In the genomic region with DNA sequence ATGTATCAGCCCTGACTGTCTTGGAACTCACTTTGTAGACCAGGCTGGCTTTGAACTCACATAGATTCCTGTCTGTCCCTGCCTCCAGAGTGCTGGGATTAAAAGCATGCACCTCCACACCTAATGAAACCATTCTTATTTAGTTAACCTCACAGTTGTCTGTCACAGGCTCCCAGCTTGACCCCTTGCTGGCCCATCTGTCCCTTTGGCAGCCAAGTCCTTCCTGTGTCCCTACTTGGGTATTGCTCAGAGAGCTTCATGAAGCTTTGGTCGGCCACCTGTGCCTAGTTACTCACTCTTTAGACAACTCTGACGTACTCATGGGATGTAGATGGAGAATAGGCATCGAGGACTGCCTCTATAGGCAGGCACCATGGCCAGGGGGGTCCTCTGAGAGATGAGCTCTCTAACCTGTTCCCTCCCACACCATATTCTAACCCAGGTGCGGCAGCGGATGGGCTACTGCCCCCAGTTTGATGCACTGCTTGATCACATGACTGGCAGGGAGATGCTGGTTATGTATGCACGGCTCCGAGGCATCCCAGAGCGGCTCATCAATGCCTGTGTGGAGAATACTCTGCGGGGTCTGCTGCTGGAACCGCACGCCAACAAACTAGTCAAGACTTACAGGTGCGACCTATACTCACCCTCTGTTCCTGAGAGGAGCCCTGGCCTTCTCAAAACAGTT, we compare ENCODE assay signal across 33 mouse cellular contexts. TPM values are rescaled to one million over a fixed set of nuclear protein-coding genes. Genes with fewer than 3 reads are reported as not detected.
DNase-seq lines count a peak whose midpoint lies in the region; ATAC-seq lines count a peak whose summit lies in the region.
"Had no signal": no experiment of that assay in that cellular context is flagged by ENCODE, and none has a peak within 500 bp of the region (broad histone marks: within the 10 kb centered on the region; RNA-seq: fewer than 3 reads in every experiment).

No protein-coding gene starts in this region.

- H3K9me3 ChIP-seq in hindbrain, embryonic 13.5 days: no peaks in the 10 kb centered on the region
- H3K9me3 ChIP-seq in hindbrain, embryonic 12.5 days (replicated peaks): no peaks in the 10 kb centered on the region
- H3K9me3 ChIP-seq: embryonic facial prominence, embryonic 15.5 days; forebrain, embryonic 13.5 days; heart, embryonic 12.5 days; lung, embryonic 15.5 days; neural tube, embryonic 13.5 days had no signal

- H3K27ac ChIP-seq in hindbrain, embryonic 13.5 days: no peak overlapping the region
- no peak overlapping the region for H3K27ac ChIP-seq in hindbrain, embryonic 12.5 days
- H3K27ac ChIP-seq: embryonic facial prominence, embryonic 15.5 days; forebrain, embryonic 13.5 days; heart, adult 2 months; kidney, postnatal 0 days; lung, embryonic 15.5 days; neural tube, embryonic 13.5 days had no signal

- ATAC-seq in hindbrain, embryonic 13.5 days (ENCODE audit: low FRiP score): no peak
- ATAC-seq in hindbrain, embryonic 12.5 days (ENCODE audit: low FRiP score): no peak
- ATAC-seq in erythroid progenitor cell, adult 5-6 weeks (replicated peaks; ENCODE audit: low FRiP score, poor library complexity, severe bottlenecking): no peak
- ATAC-seq: activated CD4-positive, CD25-positive, alpha-beta regulatory T cell, adult 4 months; CD4-positive, CD25-positive, alpha-beta regulatory T cell, adult 4 months; forebrain, embryonic 13.5 days; hindbrain, embryonic 16.5 days; midbrain, embryonic 16.5 days had no signal

- H3K27me3 ChIP-seq in hindbrain, embryonic 13.5 days: no peaks in the 10 kb centered on the region
- H3K27me3 ChIP-seq in hindbrain, embryonic 12.5 days: no peaks in the 10 kb centered on the region
- H3K27me3 ChIP-seq: embryonic facial prominence, embryonic 15.5 days; forebrain, embryonic 13.5 days; heart, embryonic 12.5 days; lung, embryonic 15.5 days; neural tube, embryonic 13.5 days had no signal

- H3K9ac ChIP-seq in hindbrain, embryonic 13.5 days: 0 out of 2 replicates have a peak overlapping the region, but pooled peaks have one; percentile 2
- no peak overlapping the region for H3K9ac ChIP-seq in hindbrain, embryonic 12.5 days
- H3K9ac ChIP-seq: embryonic facial prominence, embryonic 15.5 days; forebrain, embryonic 13.5 days; heart, embryonic 12.5 days; lung, embryonic 15.5 days; neural tube, embryonic 13.5 days had no signal

- H3K4me1 ChIP-seq in hindbrain, embryonic 13.5 days (replicated peaks): no peaks in the 10 kb centered on the region
- H3K4me1 ChIP-seq in hindbrain, embryonic 12.5 days: no peaks in the 10 kb centered on the region
- H3K4me1 ChIP-seq: embryonic facial prominence, embryonic 15.5 days; forebrain, embryonic 13.5 days; heart, embryonic 12.5 days; lung, embryonic 15.5 days; neural tube, embryonic 13.5 days had no signal

- peaks cover 91% of the 10 kb centered on the region for H3K36me3 ChIP-seq in hindbrain, embryonic 13.5 days
- peaks cover 78% of the 10 kb centered on the region for H3K36me3 ChIP-seq in hindbrain, embryonic 12.5 days

- DNase-seq in cerebellum, adult 11 months: peak; percentile 47
- DNase-seq in cerebellum, adult 8-10 months: peak; percentile 48
- DNase-seq in cerebellum, postnatal 25 days: peak; percentile 77 to 81
- no peak for DNase-seq in right cerebral cortex, postnatal 25 days
- no peak for DNase-seq in lung, postnatal 36 days
- DNase-seq: adrenal gland, adult 2 months; adrenal gland, postnatal 36 days; gastrocnemius, postnatal 36 days; heart, adult 2 months; kidney, adult 18-20 months; layer of hippocampus, adult 9-11 months; liver had no signal

- WGBS in hindbrain, embryonic 13.5 days: 90% methylated on average over 12 of the region's 12 CpGs
- 92% methylated on average over 12 of the region's 12 CpGs for WGBS in hindbrain, embryonic 12.5 days

- H3K4me3 ChIP-seq in hindbrain, embryonic 13.5 days: no peak overlapping the region
- H3K4me3 ChIP-seq in hindbrain, embryonic 12.5 days: no peak overlapping the region
- H3K4me3 ChIP-seq: embryonic facial prominence, embryonic 15.5 days; forebrain, embryonic 13.5 days; heart, adult 2 months; heart, embryonic 12.5 days; lung, embryonic 15.5 days; neural tube, embryonic 13.5 days had no signal

- H3K4me2 ChIP-seq in hindbrain, embryonic 13.5 days: no peak overlapping the region
- no peak overlapping the region for H3K4me2 ChIP-seq in hindbrain, embryonic 12.5 days (replicated peaks)
- H3K4me2 ChIP-seq: embryonic facial prominence, embryonic 15.5 days; forebrain, embryonic 13.5 days; heart, embryonic 12.5 days; lung, embryonic 15.5 days; midbrain, embryonic 11.5 days; neural tube, embryonic 13.5 days had no signal

RNA-seq across cellular contexts. Expression of gene Rnps1, which starts 7.1 kb away (rescaled TPM):
- polyA plus RNA-seq in hindbrain, embryonic 13.5 days (2015; fragmentation: Nextera tagmentation; extraction: Ambion mirVana): 328 and 342 TPM in 2 replicates
- polyA plus RNA-seq in hindbrain, embryonic 12.5 days (2016; fragmentation: Nextera tagmentation; extraction: Ambion mirVana): 326 and 328 TPM in 2 replicates
- 78.6 and 100 TPM in 2 replicates for total RNA-seq in erythroid progenitor cell, adult 5-6 weeks (2015; ENCODE audit: low replicate concordance)
- total RNA-seq in erythroid progenitor cell, adult 5-6 weeks (2017; ENCODE audit: low replicate concordance): 62.5 and 72.1 TPM in 2 replicates

RNA-seq across cellular contexts. Expression of gene Eci1, which starts 19.2 kb away (rescaled TPM):
- 47.4 and 55.6 TPM in 2 replicates for polyA plus RNA-seq in hindbrain, embryonic 13.5 days (2015; fragmentation: Nextera tagmentation; extraction: Ambion mirVana)
- polyA plus RNA-seq in hindbrain, embryonic 12.5 days (2016; fragmentation: Nextera tagmentation; extraction: Ambion mirVana): 59.3 and 62.4 TPM in 2 replicates
- total RNA-seq in erythroid progenitor cell, adult 5-6 weeks (2015; ENCODE audit: low replicate concordance): 4.3 and 16.8 TPM in 2 replicates
- total RNA-seq in erythroid progenitor cell, adult 5-6 weeks (2017; ENCODE audit: low replicate concordance): 6.2 TPM in 1 of 2 replicates, not detected in the other

RNA-seq across cellular contexts. Expression of gene Dnase1l2, which starts 35.6 kb away (rescaled TPM):
- 5.1 and 6.0 TPM in 2 replicates for polyA plus RNA-seq in hindbrain, embryonic 13.5 days (2015; fragmentation: Nextera tagmentation; extraction: Ambion mirVana)
- 4.2 and 7.0 TPM in 2 replicates for polyA plus RNA-seq in hindbrain, embryonic 12.5 days (2016; fragmentation: Nextera tagmentation; extraction: Ambion mirVana)
- 4.6 and 9.0 TPM in 2 replicates for total RNA-seq in erythroid progenitor cell, adult 5-6 weeks (2015; ENCODE audit: low replicate concordance)
- total RNA-seq in erythroid progenitor cell, adult 5-6 weeks (2017; ENCODE audit: low replicate concordance): 1.2 and 4.0 TPM in 2 replicates
- total RNA-seq: hematopoietic stem cell, adult 5-6 weeks had no signal

RNA-seq across cellular contexts. Expression of gene Abca3, which starts 55.5 kb away (rescaled TPM):
- 23.4 and 25.5 TPM in 2 replicates for polyA plus RNA-seq in hindbrain, embryonic 13.5 days (2015; fragmentation: Nextera tagmentation; extraction: Ambion mirVana)
- polyA plus RNA-seq in hindbrain, embryonic 12.5 days (2016; fragmentation: Nextera tagmentation; extraction: Ambion mirVana): 21.4 and 21.7 TPM in 2 replicates
- 38.9 and 43.2 TPM in 2 replicates for total RNA-seq in erythroid progenitor cell, adult 5-6 weeks (2015; ENCODE audit: low replicate concordance)
- total RNA-seq in erythroid progenitor cell, adult 5-6 weeks (2017; ENCODE audit: low replicate concordance): 45.6 and 46.2 TPM in 2 replicates

RNA-seq across cellular contexts. Expression of gene Abca17, which starts 56.4 kb away (rescaled TPM):
- 0.43 and 0.61 TPM in 2 replicates for polyA plus RNA-seq in hindbrain, embryonic 13.5 days (2015; fragmentation: Nextera tagmentation; extraction: Ambion mirVana)
- polyA plus RNA-seq in hindbrain, embryonic 12.5 days (2016; fragmentation: Nextera tagmentation; extraction: Ambion mirVana): 0.15 and 0.16 TPM in 2 replicates
- total RNA-seq in erythroid progenitor cell, adult 5-6 weeks (2015; ENCODE audit: low replicate concordance): not detected in 2 replicates
- not detected in 2 replicates for total RNA-seq in erythroid progenitor cell, adult 5-6 weeks (2017; ENCODE audit: low replicate concordance)
- total RNA-seq: gastrocnemius, postnatal 36 days; heart, adult 2 months had no signal
- polyA plus RNA-seq: adrenal gland, adult 2 months; embryonic facial prominence, embryonic 15.5 days; heart, adult 2 months; heart, embryonic 12.5 days; heart, postnatal 0 days; intestine, embryonic 14.5 days; kidney, postnatal 0 days; limb, embryonic 11.5 days; liver, embryonic 16.5 days; midbrain, embryonic 11.5 days; stomach, embryonic 14.5 days; thymus, postnatal 0 days had no signal

Comparison
In these comparisons a context has a peak if more than half of its experiments do, and no peak if none do; other contexts are left out.
1. DNase-seq: peak in cerebellum, adult 11 months (single experiment), cerebellum, adult 8-10 months (single experiment) and cerebellum, postnatal 25 days (2 of 2); none in right cerebral cortex, postnatal 25 days (single experiment) and lung, postnatal 36 days (single experiment).